Mouse (Mus musculus): ENCODE measurements at regions not wholly inside any gene's neighbourhood (a gene's known extent, or its start where the extent isn't known, plus 50 kb on each side); places are given as distances from the start of the nearest gene placed in this dataset.

DNA sequence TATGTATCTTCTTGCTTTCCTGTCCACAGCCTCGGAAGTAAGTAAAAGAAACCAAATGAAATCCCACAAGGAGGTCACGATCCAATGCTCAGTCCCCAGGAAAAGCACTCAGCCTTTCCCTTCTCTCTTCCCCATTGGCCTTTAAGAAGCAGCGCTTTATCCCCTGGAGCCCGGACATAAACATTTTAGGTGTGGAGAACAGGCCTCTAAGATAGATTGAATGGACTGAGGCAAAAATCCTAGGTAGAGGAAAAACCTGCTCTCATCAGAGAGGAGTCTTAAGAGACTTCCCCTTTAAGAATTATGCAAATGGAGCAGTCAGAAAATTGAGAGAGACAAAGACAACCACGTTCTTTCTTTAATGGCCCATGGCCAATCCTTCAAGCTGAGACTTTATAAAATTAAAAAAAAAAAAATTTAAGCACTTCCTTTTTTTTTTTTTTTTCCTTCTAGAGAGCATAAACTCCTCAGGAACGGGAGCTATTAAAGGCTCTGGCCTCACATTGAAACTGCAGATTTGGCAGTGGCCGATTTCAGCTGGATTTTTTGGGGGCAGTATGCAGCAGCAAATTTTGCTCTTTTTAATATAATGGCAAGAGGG is 1020.5 kb downstream of the 9330182O14Rik start:
- WGBS = 36% methylated on average over 7 of the region's 7 CpGs
- no peaks in the 10 kb centered on the region for H3K36me3 ChIP-seq (ENCODE audit: control insufficient read depth, insufficient read depth)
- H3K4me2 ChIP-seq (ENCODE audit: low read depth, low read length) = peak overlapping the region; percentile 68
- peak overlapping the region; percentile 41 for H3K9ac ChIP-seq (ENCODE audit: low read length)
- H3K4me3 ChIP-seq (ENCODE audit: low read length) = peak overlapping the region; percentile 37
- no peaks in the 10 kb centered on the region for H3K9me3 ChIP-seq (replicated peaks; ENCODE audit: control insufficient read depth, low read length)
- peak overlapping the region; percentile 80 for H3K27ac ChIP-seq (ENCODE audit: low read length)
- peaks cover 8% of the 10 kb centered on the region for H3K4me1 ChIP-seq (ENCODE audit: control insufficient read depth, insufficient read depth, low read length)
- ATAC-seq (replicated peaks; ENCODE audit: extremely low read depth, insufficient read depth, low FRiP score) = no peak
- no peaks in the 10 kb centered on the region for H3K27me3 ChIP-seq (ENCODE audit: control insufficient read depth, insufficient read depth, low read length)

DNA sequence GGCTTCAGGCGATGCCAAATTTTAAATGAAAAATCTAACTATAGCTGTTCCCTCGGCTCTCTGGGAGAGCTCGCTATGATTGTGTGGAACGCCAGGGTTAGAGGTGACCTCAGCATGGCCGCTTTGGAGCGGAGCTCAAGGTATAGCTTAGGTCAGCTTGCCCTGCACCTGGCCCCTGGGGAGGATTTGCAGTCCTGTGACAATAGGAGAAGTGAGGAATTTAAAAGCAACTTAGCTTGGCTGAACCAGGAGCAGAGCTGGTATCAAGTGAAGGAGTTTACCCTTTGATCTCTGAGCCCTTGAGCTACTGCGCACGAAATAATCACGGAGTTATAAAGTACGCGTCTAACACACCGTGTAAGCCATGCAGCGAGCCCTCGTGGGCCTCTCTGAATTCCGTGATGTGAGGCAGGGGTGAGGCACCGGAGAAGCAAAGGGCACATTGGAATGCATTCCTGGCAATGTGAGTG is 1021.0 kb downstream of the 9330182O14Rik start:
- Histone ChIP-seq H3K9ac (ENCODE audit: low read length) (peak overlapping the region; percentile 41), H3K27ac (ENCODE audit: low read length) (peak overlapping the region; percentile 80), H3K27me3 (ENCODE audit: control insufficient read depth, insufficient read depth, low read length) (no peaks in the 10 kb centered on the region), H3K36me3 (ENCODE audit: control insufficient read depth, insufficient read depth) (no peaks in the 10 kb centered on the region), H3K4me3 (ENCODE audit: low read length) (peak overlapping the region; percentile 37), H3K4me2 (ENCODE audit: low read depth, low read length) (peak overlapping the region; percentile 68), H3K4me1 (ENCODE audit: control insufficient read depth, insufficient read depth, low read length) (peaks cover 8% of the 10 kb centered on the region), H3K9me3 (replicated peaks; ENCODE audit: control insufficient read depth, low read length) (no peaks in the 10 kb centered on the region)
- 6% methylated on average over 16 of the region's 16 CpGs for WGBS
- ATAC-seq (replicated peaks; ENCODE audit: extremely low read depth, insufficient read depth, low FRiP score) = peak; percentile 82

GRCm38 (mm10) chr15:41157802-41158201 is 1023.6 kb downstream of the 9330182O14Rik start:
- peaks cover 10% of the 10 kb centered on the region for H3K4me1 ChIP-seq (ENCODE audit: control insufficient read depth, insufficient read depth, low read length)
- no peak overlapping the region for H3K4me3 ChIP-seq (ENCODE audit: low read length)
- no peaks in the 10 kb centered on the region for H3K36me3 ChIP-seq (ENCODE audit: control insufficient read depth, insufficient read depth)
- no peaks in the 10 kb centered on the region for H3K27me3 ChIP-seq (ENCODE audit: control insufficient read depth, insufficient read depth, low read length)
- H3K4me2 ChIP-seq (ENCODE audit: low read depth, low read length) = no peak overlapping the region
- no peak for ATAC-seq (replicated peaks; ENCODE audit: extremely low read depth, insufficient read depth, low FRiP score)
- no peak overlapping the region for H3K27ac ChIP-seq (ENCODE audit: low read length)
- H3K9ac ChIP-seq (ENCODE audit: low read length) = no peak overlapping the region
- H3K9me3 ChIP-seq (replicated peaks; ENCODE audit: control insufficient read depth, low read length) = no peaks in the 10 kb centered on the region

GRCm38 (mm10) chr15:41162268-41162667 is 1028.1 kb downstream of the 9330182O14Rik start:
- Histone ChIP-seq H3K4me3 (ENCODE audit: low read length) (0 out of 2 replicates have a peak overlapping the region, but pooled peaks have one; percentile 2), H3K4me1 (ENCODE audit: control insufficient read depth, insufficient read depth, low read length) (peaks cover 2% of the 10 kb centered on the region; the same call in 1 of the 2 replicates), H3K36me3 (ENCODE audit: control insufficient read depth, insufficient read depth) (no peaks in the 10 kb centered on the region), H3K4me2 (ENCODE audit: low read depth, low read length) (peak overlapping the region; percentile 40; the same call in 1 of the 2 replicates), H3K9me3 (replicated peaks; ENCODE audit: control insufficient read depth, low read length) (no peaks in the 10 kb centered on the region), H3K9ac (ENCODE audit: low read length) (no peak overlapping the region), H3K27me3 (ENCODE audit: control insufficient read depth, insufficient read depth, low read length) (no peaks in the 10 kb centered on the region), H3K27ac (ENCODE audit: low read length) (no peak overlapping the region)
- no peak for ATAC-seq (replicated peaks; ENCODE audit: extremely low read depth, insufficient read depth, low FRiP score)
- 37% methylated on average over 8 of the region's 8 CpGs for WGBS

DNA sequence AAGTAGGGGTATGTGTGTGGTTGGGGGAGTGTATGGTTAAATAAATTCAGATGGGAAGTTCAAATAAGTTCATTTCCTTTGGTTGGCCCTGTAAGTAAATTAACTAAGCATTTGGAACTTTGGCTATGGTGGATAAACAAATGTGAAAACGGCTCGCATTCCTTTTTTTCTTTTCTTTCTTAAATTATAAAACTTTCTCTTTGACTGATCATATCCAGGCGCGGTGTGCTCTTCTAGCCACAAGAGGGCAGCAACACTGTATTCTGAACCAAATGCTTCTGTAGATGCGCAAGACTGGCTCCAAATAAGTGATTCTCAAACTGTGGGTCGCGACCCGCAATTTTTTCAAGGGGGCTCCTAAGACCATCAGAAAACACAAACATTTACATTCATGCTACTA is 1028.6 kb downstream of the 9330182O14Rik start:
- Histone ChIP-seq H3K4me1 (ENCODE audit: control insufficient read depth, insufficient read depth, low read length) (peaks cover 2% of the 10 kb centered on the region; the same call in 1 of the 2 replicates), H3K4me2 (ENCODE audit: low read depth, low read length) (no peak overlapping the region; the same call in none of the 2 replicates), H3K9me3 (replicated peaks; ENCODE audit: control insufficient read depth, low read length) (no peaks in the 10 kb centered on the region), H3K36me3 (ENCODE audit: control insufficient read depth, insufficient read depth) (no peaks in the 10 kb centered on the region), H3K27me3 (ENCODE audit: control insufficient read depth, insufficient read depth, low read length) (no peaks in the 10 kb centered on the region), H3K27ac (ENCODE audit: low read length) (no peak overlapping the region), H3K4me3 (ENCODE audit: low read length) (no peak overlapping the region), H3K9ac (ENCODE audit: low read length) (no peak overlapping the region)
- WGBS = 2% methylated on average over 8 of the region's 8 CpGs
- ATAC-seq (replicated peaks; ENCODE audit: extremely low read depth, insufficient read depth, low FRiP score) = no peak

GRCm38 (mm10) chr15:41163643-41164358 is 1029.6 kb downstream of the 9330182O14Rik start:
- H3K9ac ChIP-seq (ENCODE audit: low read length) = 0 out of 2 replicates have a peak overlapping the region, but pooled peaks have one; percentile 30
- peak overlapping the region; percentile 50 for H3K4me3 ChIP-seq (ENCODE audit: low read length)
- H3K4me2 ChIP-seq (ENCODE audit: low read depth, low read length) = peak overlapping the region; percentile 60
- H3K27me3 ChIP-seq (ENCODE audit: control insufficient read depth, insufficient read depth, low read length) = no peaks in the 10 kb centered on the region
- H3K27ac ChIP-seq (ENCODE audit: low read length) = no peak overlapping the region
- 15% methylated on average over 8 of the region's 8 CpGs for WGBS
- peaks cover 2% of the 10 kb centered on the region; the same call in 1 of the 2 replicates for H3K4me1 ChIP-seq (ENCODE audit: control insufficient read depth, insufficient read depth, low read length)
- peak; percentile 37 for ATAC-seq (replicated peaks; ENCODE audit: extremely low read depth, insufficient read depth, low FRiP score)
- no peaks in the 10 kb centered on the region for H3K9me3 ChIP-seq (replicated peaks; ENCODE audit: control insufficient read depth, low read length)
- no peaks in the 10 kb centered on the region for H3K36me3 ChIP-seq (ENCODE audit: control insufficient read depth, insufficient read depth)

DNA sequence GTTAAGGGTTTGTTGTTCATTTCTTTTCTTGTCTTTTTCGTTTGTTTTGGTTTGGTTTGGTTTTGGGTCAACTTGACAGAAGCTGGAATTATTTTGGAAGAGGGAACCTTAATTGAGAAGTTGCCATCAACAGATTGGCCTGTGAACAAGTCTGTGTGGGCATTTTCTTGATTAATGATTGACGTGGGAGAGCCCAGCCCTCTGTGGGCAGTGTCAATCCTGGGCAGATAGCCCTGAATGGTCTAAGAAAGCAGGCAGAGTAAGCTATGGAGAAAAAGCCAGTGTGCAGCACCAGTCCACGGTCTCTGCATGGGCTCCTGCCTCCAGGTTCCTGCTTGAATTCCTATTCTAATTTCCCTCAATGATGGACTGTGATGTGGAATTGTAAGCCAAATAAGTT is 1031.4 kb downstream of the 9330182O14Rik start:
- H3K4me2 ChIP-seq (ENCODE audit: low read depth, low read length) = no peak overlapping the region
- no peak overlapping the region for H3K27ac ChIP-seq (ENCODE audit: low read length)
- ATAC-seq (replicated peaks; ENCODE audit: extremely low read depth, insufficient read depth, low FRiP score) = no peak
- H3K36me3 ChIP-seq (ENCODE audit: control insufficient read depth, insufficient read depth) = no peaks in the 10 kb centered on the region
- no peak overlapping the region for H3K9ac ChIP-seq (ENCODE audit: low read length)
- H3K9me3 ChIP-seq (replicated peaks; ENCODE audit: control insufficient read depth, low read length) = no peaks in the 10 kb centered on the region
- no peaks in the 10 kb centered on the region for H3K27me3 ChIP-seq (ENCODE audit: control insufficient read depth, insufficient read depth, low read length)
- no peak overlapping the region for H3K4me3 ChIP-seq (ENCODE audit: low read length)
- 75% methylated on average over 3 of the region's 3 CpGs for WGBS
- H3K4me1 ChIP-seq (ENCODE audit: control insufficient read depth, insufficient read depth, low read length) = peaks cover 2% of the 10 kb centered on the region; the same call in 1 of the 2 replicates

DNA sequence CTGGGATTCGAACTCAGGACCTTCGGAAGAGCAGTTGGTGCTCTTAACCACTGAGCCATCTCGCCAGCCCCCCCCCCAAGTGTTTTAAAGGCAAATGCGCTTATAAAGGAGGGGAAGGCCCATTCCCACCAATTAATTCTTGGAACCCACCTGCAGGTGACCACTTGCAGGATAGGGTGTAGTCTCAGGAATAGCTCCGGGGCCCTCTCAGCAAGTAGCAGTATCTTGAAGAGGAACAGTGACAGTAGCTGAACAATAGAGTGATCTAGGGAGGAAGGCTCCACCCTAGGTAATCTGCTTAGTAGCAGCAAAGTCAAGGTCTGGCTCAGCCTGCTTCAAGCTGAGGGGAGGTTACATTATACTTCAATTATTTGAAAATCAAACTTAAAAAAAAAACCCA is 1056.6 kb downstream of the 9330182O14Rik start:
- H3K9me3 ChIP-seq (replicated peaks; ENCODE audit: control insufficient read depth, low read length) = no peaks in the 10 kb centered on the region
- whole genome bisulfite sequencing = 80% methylated on average over 5 of the region's 5 CpGs
- no peaks in the 10 kb centered on the region for H3K4me1 ChIP-seq (ENCODE audit: control insufficient read depth, insufficient read depth, low read length)

DNA sequence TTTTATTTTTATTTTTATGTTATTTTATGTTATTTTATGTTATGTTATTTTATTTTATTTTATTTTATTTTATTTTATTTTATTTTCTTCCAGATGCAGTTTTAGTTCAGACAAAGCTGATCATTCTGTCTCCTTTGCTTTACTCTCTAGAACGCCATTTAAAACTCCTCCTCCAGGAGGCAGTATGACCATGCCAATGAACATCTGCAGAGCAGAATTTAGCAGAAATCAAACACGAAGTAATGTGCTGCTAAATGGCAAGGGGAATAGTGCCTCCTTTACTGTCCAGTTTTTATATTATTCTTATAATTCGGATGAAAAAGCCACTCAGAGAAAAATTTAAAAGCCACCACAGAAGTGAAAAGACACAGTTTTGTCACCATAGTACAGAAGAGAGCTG is 1059.1 kb downstream of the 9330182O14Rik start:
- no peak overlapping the region for H3K4me3 ChIP-seq (ENCODE audit: low read length)
- 20% methylated on average over 3 of the region's 3 CpGs for WGBS
- no peak overlapping the region for H3K4me2 ChIP-seq (ENCODE audit: low read depth, low read length)
- no peak overlapping the region for H3K9ac ChIP-seq (ENCODE audit: low read length)
- H3K27ac ChIP-seq (ENCODE audit: low read length) = no peak overlapping the region
- no peaks in the 10 kb centered on the region for H3K9me3 ChIP-seq (replicated peaks; ENCODE audit: control insufficient read depth, low read length)
- no peak for ATAC-seq (replicated peaks; ENCODE audit: extremely low read depth, insufficient read depth, low FRiP score)
- no peaks in the 10 kb centered on the region for H3K27me3 ChIP-seq (ENCODE audit: control insufficient read depth, insufficient read depth, low read length)
- H3K4me1 ChIP-seq (ENCODE audit: control insufficient read depth, insufficient read depth, low read length) = no peaks in the 10 kb centered on the region
- no peaks in the 10 kb centered on the region for H3K36me3 ChIP-seq (ENCODE audit: control insufficient read depth, insufficient read depth)

More for the DNA sequence above, 1056.6 kb downstream of the 9330182O14Rik start:
- H3K4me3 ChIP-seq (ENCODE audit: low read length) = no peak overlapping the region
- no peak for ATAC-seq (replicated peaks; ENCODE audit: extremely low read depth, insufficient read depth, low FRiP score)
- no peaks in the 10 kb centered on the region for H3K27me3 ChIP-seq (ENCODE audit: control insufficient read depth, insufficient read depth, low read length)
- H3K27ac ChIP-seq (ENCODE audit: low read length) = no peak overlapping the region
- no peak overlapping the region for H3K4me2 ChIP-seq (ENCODE audit: low read depth, low read length)
- no peak overlapping the region for H3K9ac ChIP-seq (ENCODE audit: low read length)
- no peaks in the 10 kb centered on the region for H3K36me3 ChIP-seq (ENCODE audit: control insufficient read depth, insufficient read depth)
